Mouse (Mus musculus): Measurements from ENCODE around the gene Slc30a7.
A peak's percentile ranks its signal among the peaks of the same experiment; 100 is the strongest.

Slc30a7 gene

GRCm38 (mm10) chr3:115992103-115992502 lies 15.1 kb downstream of the Slc30a7 start:
- DNase-seq (ENCODE audit: low spot score in 2 of 2) = no peak

- DNase-seq (ENCODE audit: low spot score in 2 of 2) = no peak
Measured at GRCm38 (mm10) chr3:115985183-115985892, 21.9 kb downstream of the Slc30a7 start.

- DNase-seq (ENCODE audit: low spot score in 2 of 2) = no peak
Measured at GRCm38 (mm10) chr3:115984653-115985052, 22.6 kb downstream of the Slc30a7 start.

- peak in 1 of 2 experiments; percentile 9 for DNase-seq (ENCODE audit: low spot score in 2 of 2)
Measured at GRCm38 (mm10) chr3:115983217-115983616, 24.0 kb downstream of the Slc30a7 start.

GRCm38 (mm10) chr3:115979000-115979399 lies 28.2 kb downstream of the Slc30a7 start:
- DNase-seq (ENCODE audit: low spot score in 2 of 2) = no peak

GRCm38 (mm10) chr3:115974995-115975394 lies 32.2 kb downstream of the Slc30a7 start:
- no peak for DNase-seq (ENCODE audit: low spot score in 2 of 2)

GRCm38 (mm10) chr3:115974228-115974627 lies 33.0 kb downstream of the Slc30a7 start:
- no peak for DNase-seq (ENCODE audit: low spot score in 2 of 2)

GRCm38 (mm10) chr3:115971891-115972646 lies 35.1 kb downstream of the Slc30a7 start:
- no peak for DNase-seq (ENCODE audit: low spot score in 2 of 2)

- DNase-seq (ENCODE audit: low spot score in 2 of 2) = no peak
Measured at GRCm38 (mm10) chr3:115971045-115971785, 36.0 kb downstream of the Slc30a7 start.

- no peak for DNase-seq (ENCODE audit: low spot score in 2 of 2)
Measured at GRCm38 (mm10) chr3:115968745-115969530, 38.3 kb downstream of the Slc30a7 start.

- no peak for DNase-seq (ENCODE audit: low spot score in 2 of 2)
Measured at GRCm38 (mm10) chr3:115964071-115964470, 43.1 kb downstream of the Slc30a7 start.

- no peak for DNase-seq (ENCODE audit: low spot score in 2 of 2)
Measured at GRCm38 (mm10) chr3:115963597-115963996, 43.6 kb downstream of the Slc30a7 start.

GRCm38 (mm10) chr3:115962028-115962415 lies 45.2 kb downstream of the Slc30a7 start:
- no peak for DNase-seq (ENCODE audit: low spot score in 2 of 2)

GRCm38 (mm10) chr3:115961311-115962027 lies 45.7 kb downstream of the Slc30a7 start:
- DNase-seq (ENCODE audit: low spot score in 2 of 2) = no peak

GRCm38 (mm10) chr3:115957223-115957622 lies 50.0 kb downstream of the Slc30a7 start:
- DNase-seq (ENCODE audit: low spot score in 2 of 2) = no peak

GRCm38 (mm10) chr3:115953088-115953487 lies 54.1 kb downstream of the Slc30a7 start:
- DNase-seq (ENCODE audit: low spot score in 2 of 2) = no peak

- no peak for DNase-seq (ENCODE audit: low spot score in 2 of 2)
Measured at GRCm38 (mm10) chr3:115952356-115952755, 54.9 kb downstream of the Slc30a7 start.

GRCm38 (mm10) chr3:115951221-115951620 lies 56.0 kb downstream of the Slc30a7 start:
- no peak for DNase-seq (ENCODE audit: low spot score in 2 of 2)

- DNase-seq (ENCODE audit: low spot score in 2 of 2) = peak in 1 of 2 experiments; percentile 61
Measured at GRCm38 (mm10) chr3:115949921-115950877, 57.0 kb downstream of the Slc30a7 start.
